Mouse (Mus musculus): ENCODE results near the gene Cox6b2. TPM values are rescaled to one million over a fixed set of nuclear protein-coding genes. Genes with fewer than 3 reads are reported as not detected.

The Cox6b2 gene
- polyA plus RNA-seq, 1 experiment from 2014 or later = 29.7 TPM

DNA sequence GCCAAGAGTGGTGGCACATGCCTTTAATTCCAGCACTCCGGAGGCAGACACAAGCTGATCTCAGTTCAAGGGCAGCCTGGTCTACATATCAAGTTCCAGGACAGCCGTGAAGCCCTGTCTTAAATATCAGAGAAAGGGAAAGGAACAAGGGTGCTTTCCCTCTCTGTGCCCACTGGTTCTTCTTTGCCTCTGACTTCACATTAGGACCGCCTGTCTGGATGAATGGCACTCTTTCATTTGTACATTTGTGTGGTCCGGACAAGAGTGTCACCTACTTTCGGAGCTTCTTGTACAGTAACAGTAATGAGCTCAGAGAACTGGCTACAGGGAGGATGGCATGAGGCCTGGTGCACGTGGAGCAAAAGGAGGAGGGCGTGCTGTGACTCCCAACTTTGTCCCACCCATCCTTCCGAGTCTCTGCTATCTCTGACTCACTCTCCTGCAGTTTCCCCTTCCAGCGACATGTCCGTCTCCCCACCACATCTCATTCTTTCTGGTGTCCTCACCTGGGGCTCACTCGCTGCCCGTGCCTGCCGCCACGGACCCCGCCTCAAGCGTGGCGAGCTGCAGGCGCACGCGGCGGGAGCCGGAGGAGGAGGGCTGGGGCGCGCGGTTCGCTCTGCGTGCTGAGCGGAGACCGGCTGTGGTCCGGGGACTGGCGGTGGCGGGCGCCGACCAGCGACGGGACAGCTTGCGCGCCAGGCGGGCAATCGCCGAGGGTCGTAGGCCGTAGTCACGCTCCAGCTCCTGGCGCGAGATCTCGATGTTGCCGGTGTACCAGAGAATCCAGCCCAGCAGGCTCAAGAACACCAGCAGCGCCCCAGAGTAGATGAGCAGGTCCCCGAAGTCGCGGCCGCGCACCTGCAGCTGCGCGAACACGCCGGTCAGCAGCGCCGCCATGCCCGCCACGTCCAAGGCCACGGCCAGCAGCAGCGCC lies 35.9 kb upstream of the Cox6b2 start:
- Histone ChIP-seq H3K36me3 (ENCODE audit: control insufficient read depth, insufficient read depth, low read length) (no peaks in the 10 kb centered on the region), H3K9me3 (ENCODE audit: control insufficient read depth, low read length) (no peaks in the 10 kb centered on the region), H3K4me2 (ENCODE audit: low read length) (peak overlapping the region; percentile 96), H3K4me3 (ENCODE audit: low read length) (peak overlapping the region; percentile 66), H3K9ac (ENCODE audit: low read depth, low read length) (peak overlapping the region; percentile 87), H3K27ac (ENCODE audit: low read depth, low read length) (peak overlapping the region; percentile 72), H3K27me3 (replicated peaks; ENCODE audit: control insufficient read depth, insufficient read depth, low read length) (peaks cover 2% of the 10 kb centered on the region; the same call in 1 of the 2 replicates), H3K4me1 (ENCODE audit: control insufficient read depth, insufficient read depth, low read depth, low read length) (peaks cover 13% of the 10 kb centered on the region)
- WGBS = 3% methylated on average over 52 of the region's 64 CpGs
- ATAC-seq = peak; percentile 43

DNA sequence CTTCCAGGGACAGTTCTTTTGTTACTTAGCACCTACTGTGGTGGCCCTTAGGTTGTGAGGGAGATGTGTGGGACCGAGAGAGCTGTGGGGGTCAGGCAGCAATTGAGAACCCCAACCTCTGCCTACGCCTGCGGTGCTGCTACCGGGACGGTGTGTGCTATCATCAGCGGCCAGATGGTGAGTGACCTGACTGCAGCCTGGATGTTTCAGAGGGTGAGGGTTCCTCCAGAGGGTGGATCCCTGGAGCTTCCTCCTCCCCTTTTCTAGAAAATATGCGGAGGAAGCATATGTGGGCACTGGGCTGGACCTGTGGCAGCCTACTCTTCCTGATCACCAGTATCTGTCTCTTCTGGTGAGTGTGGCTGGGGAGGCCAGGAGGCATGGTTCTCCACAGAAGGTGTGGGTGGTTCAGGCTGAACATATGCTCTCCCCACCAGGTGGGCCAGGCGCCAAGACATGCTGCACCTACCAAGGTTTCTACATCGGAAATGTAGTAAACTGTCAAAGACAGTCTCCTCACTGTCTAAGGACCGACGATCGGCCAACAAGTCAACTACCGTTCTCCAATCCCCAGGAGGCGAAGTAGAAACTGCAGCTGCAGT lies 30.9 kb upstream of the Cox6b2 start:
- Histone ChIP-seq H3K4me1 (ENCODE audit: control insufficient read depth, insufficient read depth, low read depth, low read length) (peaks cover 6% of the 10 kb centered on the region), H3K27ac (ENCODE audit: low read depth, low read length) (no peak overlapping the region), H3K27me3 (replicated peaks; ENCODE audit: control insufficient read depth, insufficient read depth, low read length) (peaks cover 8% of the 10 kb centered on the region), H3K36me3 (ENCODE audit: control insufficient read depth, insufficient read depth, low read length) (no peaks in the 10 kb centered on the region), H3K9ac (ENCODE audit: low read depth, low read length) (no peak overlapping the region), H3K4me2 (ENCODE audit: low read length) (no peak overlapping the region), H3K4me3 (ENCODE audit: low read length) (no peak overlapping the region), H3K9me3 (ENCODE audit: control insufficient read depth, low read length) (no peaks in the 10 kb centered on the region)
- 90% methylated on average over 14 of the region's 14 CpGs for WGBS
- ATAC-seq = no peak

DNA sequence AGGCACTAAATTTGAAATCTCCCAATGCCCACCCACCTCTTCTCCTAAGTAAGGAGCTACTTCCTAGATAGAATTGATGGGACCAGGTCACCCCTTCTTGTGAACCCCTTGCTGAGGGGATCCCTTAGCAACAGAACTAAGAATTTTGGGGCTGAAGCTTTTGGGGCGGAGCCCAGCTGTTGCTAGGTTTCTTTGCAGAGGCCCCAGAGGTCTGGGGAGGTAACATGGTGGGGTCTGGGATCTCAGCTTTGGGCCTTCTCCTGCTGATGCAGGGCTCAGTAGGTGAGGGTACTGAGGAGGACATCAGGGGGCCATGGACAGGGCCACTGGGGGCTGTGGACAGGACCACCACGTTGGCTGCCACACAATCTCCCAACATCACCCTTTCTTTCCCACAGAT lies 29.9 kb upstream of the Cox6b2 start, which contains the start of the genes Il11 and Tmem190:
TSS of gene Il11 (minus strand) at position 101 of the 400 bp plus-strand sequence.
TSS of gene Tmem190 (plus strand) at position 179 of the 400 bp plus-strand sequence.
- Histone ChIP-seq H3K4me1 (ENCODE audit: control insufficient read depth, insufficient read depth, low read depth, low read length) (no peaks in the 10 kb centered on the region), H3K4me2 (ENCODE audit: low read length) (no peak within 1 kb of the TSS), H3K27ac (ENCODE audit: low read depth, low read length) (no peak within 1 kb of the TSS), H3K9ac (ENCODE audit: low read depth, low read length) (no peak within 1 kb of the TSS), H3K36me3 (ENCODE audit: control insufficient read depth, insufficient read depth, low read length) (no peaks in the 10 kb centered on the region), H3K9me3 (ENCODE audit: control insufficient read depth, low read length) (no peaks in the 10 kb centered on the region), H3K27me3 (replicated peaks; ENCODE audit: control insufficient read depth, insufficient read depth, low read length) (peaks cover 19% of the 10 kb centered on the region), H3K4me3 (ENCODE audit: low read length) (no peak within 1 kb of the TSS)
- no peak for ATAC-seq
- WGBS = 75% methylated on average over 2 of the region's 2 CpGs

DNA sequence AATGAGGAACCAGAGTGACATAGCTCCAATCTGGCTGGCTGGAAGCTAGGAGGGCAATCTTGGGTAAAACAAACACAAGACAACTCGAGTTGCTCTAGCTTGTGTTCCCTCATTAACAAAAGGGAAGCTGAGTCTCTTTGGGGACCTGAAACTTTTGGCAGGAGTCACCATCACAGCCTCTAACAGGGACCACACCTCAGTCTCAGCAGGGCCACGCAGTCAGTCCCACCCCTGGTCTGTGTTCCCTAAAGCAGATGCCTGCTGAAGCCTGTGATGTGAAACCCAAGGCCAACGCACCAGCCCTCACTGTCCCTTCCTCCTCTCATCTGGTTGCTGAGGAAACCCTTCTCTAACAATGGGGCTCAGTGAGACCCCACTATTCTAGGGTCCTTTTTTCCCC lies 29.2 kb upstream of the Cox6b2 start:
- no peak overlapping the region for H3K4me2 ChIP-seq (ENCODE audit: low read length)
- ATAC-seq = no peak
- H3K27me3 ChIP-seq (replicated peaks; ENCODE audit: control insufficient read depth, insufficient read depth, low read length) = peaks cover 25% of the 10 kb centered on the region
- no peak overlapping the region for H3K27ac ChIP-seq (ENCODE audit: low read depth, low read length)
- H3K4me3 ChIP-seq (ENCODE audit: low read length) = no peak overlapping the region
- H3K9me3 ChIP-seq (ENCODE audit: control insufficient read depth, low read length) = no peaks in the 10 kb centered on the region
- H3K9ac ChIP-seq (ENCODE audit: low read depth, low read length) = no peak overlapping the region
- H3K4me1 ChIP-seq (ENCODE audit: control insufficient read depth, insufficient read depth, low read depth, low read length) = peaks cover 4% of the 10 kb centered on the region; the same call in 1 of the 2 replicates
- no peaks in the 10 kb centered on the region for H3K36me3 ChIP-seq (ENCODE audit: control insufficient read depth, insufficient read depth, low read length)
- 61% methylated on average over 3 of the region's 3 CpGs for WGBS

DNA sequence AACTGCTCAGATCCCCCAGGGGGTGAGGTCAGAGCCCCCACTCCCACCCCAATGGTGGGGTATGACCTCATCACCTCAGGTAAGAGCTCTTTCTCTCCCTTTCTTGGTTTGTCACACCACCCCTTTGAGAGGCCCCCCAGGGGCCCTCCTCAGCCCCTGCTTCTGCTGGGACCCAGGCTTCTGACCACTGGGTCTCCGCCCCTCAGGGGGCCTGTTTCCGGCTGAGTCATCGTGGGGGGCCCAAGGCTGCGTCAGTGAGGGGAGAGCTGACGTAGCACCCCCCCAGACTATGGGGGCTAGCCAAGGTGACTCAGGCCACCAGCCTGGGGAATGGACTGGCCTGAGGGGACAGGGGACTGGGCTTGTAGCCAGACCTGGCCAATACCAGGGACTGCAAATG lies 27.0 kb upstream of the Cox6b2 start:
- Histone ChIP-seq H3K27ac (ENCODE audit: low read depth, low read length) (no peak overlapping the region), H3K9me3 (ENCODE audit: control insufficient read depth, low read length) (no peaks in the 10 kb centered on the region), H3K4me1 (ENCODE audit: control insufficient read depth, insufficient read depth, low read depth, low read length) (peaks cover 8% of the 10 kb centered on the region; the same call in 1 of the 2 replicates), H3K4me3 (ENCODE audit: low read length) (no peak overlapping the region), H3K27me3 (replicated peaks; ENCODE audit: control insufficient read depth, insufficient read depth, low read length) (peaks cover 44% of the 10 kb centered on the region), H3K4me2 (ENCODE audit: low read length) (no peak overlapping the region), H3K9ac (ENCODE audit: low read depth, low read length) (no peak overlapping the region), H3K36me3 (ENCODE audit: control insufficient read depth, insufficient read depth, low read length) (no peaks in the 10 kb centered on the region)
- ATAC-seq = no peak
- 34% methylated on average over 5 of the region's 5 CpGs for WGBS

DNA sequence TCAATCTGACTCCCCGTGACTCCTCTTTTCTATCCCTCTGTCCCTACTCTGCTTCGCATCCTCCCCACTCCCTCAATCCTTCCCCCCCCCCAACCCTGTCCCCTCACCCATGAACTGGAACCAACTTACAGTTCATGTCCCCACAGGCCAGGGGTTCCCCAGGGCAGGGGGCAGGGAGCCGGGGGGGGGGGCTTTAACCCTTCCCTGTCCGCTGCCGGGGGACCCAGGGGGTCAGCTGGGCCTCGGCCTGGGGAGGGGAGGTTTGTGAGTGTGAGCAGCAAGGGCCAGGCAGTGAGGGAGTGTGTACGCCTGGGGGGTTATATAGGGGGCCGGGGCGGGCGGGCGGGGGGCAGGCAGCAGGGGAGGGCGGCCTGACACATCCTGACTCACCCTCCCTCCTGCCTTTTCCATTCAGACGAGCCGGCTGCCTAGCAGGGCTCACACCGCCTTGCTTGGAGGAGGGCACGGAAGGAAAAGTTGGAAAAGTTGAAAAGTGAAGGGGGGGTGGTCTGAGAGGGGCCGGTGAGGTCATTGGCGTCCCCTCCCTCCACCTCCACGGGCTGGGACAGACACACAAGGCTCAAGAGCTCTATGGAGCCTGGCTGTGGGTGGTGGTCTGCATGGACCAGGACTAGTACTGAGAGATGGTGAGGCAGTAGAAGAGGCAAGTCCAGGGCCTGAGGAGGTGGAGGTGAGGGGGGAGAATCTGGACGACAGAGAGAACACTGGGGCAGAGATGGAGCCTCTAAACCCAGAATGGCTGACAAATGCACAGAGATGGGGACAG lies 25.1 kb upstream of the Cox6b2 start:
- Histone ChIP-seq H3K4me2 (ENCODE audit: low read length) (no peak overlapping the region; the same call in 1 of the 2 replicates), H3K27ac (ENCODE audit: low read depth, low read length) (no peak overlapping the region), H3K27me3 (replicated peaks; ENCODE audit: control insufficient read depth, insufficient read depth, low read length) (peaks cover 45% of the 10 kb centered on the region), H3K9me3 (ENCODE audit: control insufficient read depth, low read length) (no peaks in the 10 kb centered on the region), H3K4me3 (ENCODE audit: low read length) (no peak overlapping the region), H3K4me1 (ENCODE audit: control insufficient read depth, insufficient read depth, low read depth, low read length) (peaks cover 8% of the 10 kb centered on the region; the same call in 1 of the 2 replicates), H3K9ac (ENCODE audit: low read depth, low read length) (no peak overlapping the region), H3K36me3 (ENCODE audit: control insufficient read depth, insufficient read depth, low read length) (no peaks in the 10 kb centered on the region)
- WGBS = 3% methylated on average over 15 of the region's 20 CpGs
- no peak for ATAC-seq

DNA sequence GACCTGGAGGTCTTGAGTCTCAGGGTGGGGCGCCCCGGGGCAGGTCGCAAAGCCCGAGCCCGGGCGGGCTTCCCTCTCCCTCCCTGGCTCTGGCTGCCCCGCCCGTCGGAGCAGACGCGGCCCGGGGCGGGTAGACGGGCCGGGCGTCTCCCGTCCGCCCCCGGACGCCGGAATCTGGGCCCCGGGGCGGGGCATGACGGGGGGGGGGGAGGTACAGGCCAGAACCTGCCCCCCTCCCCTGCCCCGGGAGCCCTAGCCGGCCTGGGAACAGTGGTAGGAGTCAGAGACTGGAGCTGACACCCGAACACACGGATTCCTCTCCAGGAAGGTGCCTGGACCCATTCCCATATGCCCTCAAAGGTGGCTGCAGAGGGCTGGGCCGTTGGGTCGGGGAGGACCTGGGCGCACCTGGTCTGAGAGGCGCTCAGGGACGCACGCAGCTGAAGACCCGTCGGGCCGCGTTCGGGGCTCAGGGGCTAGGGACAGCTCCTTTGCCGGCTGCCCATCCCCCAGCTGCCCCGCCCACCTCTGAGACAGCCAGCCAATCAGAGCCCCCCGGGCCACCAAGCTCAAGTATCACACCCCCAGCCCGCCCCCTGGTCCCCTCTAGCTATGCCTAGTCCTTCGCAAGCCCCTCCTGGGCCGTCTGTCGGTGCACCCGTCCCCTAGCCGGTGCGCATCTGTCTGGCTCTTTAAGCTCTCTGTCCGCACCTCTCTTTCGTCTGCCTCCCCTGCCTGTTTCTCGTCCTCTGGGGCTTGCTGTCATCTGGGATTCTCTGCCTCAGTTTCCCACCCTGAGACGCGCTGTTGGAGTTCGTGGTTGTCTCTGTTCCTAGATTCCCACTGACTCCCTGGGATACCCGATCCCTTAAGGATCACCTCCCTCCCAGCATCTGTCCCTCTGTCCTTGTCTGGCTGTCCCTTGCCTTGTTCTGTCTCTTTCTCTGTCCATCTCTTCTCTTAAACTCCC lies 24.3 kb upstream of the Cox6b2 start:
- Histone ChIP-seq H3K4me2 (ENCODE audit: low read length) (peak overlapping the region; percentile 52), H3K9ac (ENCODE audit: low read depth, low read length) (peak overlapping the region; percentile 58), H3K36me3 (ENCODE audit: control insufficient read depth, insufficient read depth, low read length) (no peaks in the 10 kb centered on the region), H3K9me3 (ENCODE audit: control insufficient read depth, low read length) (no peaks in the 10 kb centered on the region), H3K4me1 (ENCODE audit: control insufficient read depth, insufficient read depth, low read depth, low read length) (peaks cover 8% of the 10 kb centered on the region; the same call in 1 of the 2 replicates), H3K4me3 (ENCODE audit: low read length) (peak overlapping the region; percentile 38), H3K27ac (ENCODE audit: low read depth, low read length) (no peak overlapping the region), H3K27me3 (replicated peaks; ENCODE audit: control insufficient read depth, insufficient read depth, low read length) (peaks cover 45% of the 10 kb centered on the region)
- peak; percentile 66 for ATAC-seq
- WGBS = under 1% methylated on average over 43 of the region's 56 CpGs

DNA sequence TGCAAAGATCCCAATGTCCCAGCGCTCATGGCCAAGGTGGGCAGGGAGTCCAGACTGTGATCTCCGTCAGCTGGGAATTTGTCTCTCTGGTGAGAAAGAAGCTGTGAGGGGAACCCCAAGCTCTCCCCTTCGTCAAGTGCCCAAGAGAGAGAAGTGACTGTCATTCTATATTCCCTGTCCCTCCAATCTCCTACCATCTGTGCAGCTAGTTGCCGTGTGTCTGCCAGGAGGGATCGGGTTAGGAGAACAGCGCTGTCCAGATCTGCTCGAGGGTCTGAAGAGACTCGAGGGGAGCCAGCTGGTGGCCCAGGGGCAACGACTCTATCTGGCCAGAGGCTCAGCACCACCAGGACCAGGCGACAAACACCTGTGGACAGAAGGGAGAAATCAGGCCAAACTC lies 23.2 kb upstream of the Cox6b2 start:
- no peaks in the 10 kb centered on the region for H3K9me3 ChIP-seq (ENCODE audit: control insufficient read depth, low read length)
- H3K27ac ChIP-seq (ENCODE audit: low read depth, low read length) = no peak overlapping the region
- H3K9ac ChIP-seq (ENCODE audit: low read depth, low read length) = no peak overlapping the region
- 44% methylated on average over 10 of the region's 10 CpGs for WGBS
- peaks cover 45% of the 10 kb centered on the region for H3K27me3 ChIP-seq (replicated peaks; ENCODE audit: control insufficient read depth, insufficient read depth, low read length)
- ATAC-seq = no peak
- H3K36me3 ChIP-seq (ENCODE audit: control insufficient read depth, insufficient read depth, low read length) = no peaks in the 10 kb centered on the region
- H3K4me1 ChIP-seq (ENCODE audit: control insufficient read depth, insufficient read depth, low read depth, low read length) = peaks cover 8% of the 10 kb centered on the region; the same call in 1 of the 2 replicates
- H3K4me2 ChIP-seq (ENCODE audit: low read length) = no peak overlapping the region
- no peak overlapping the region for H3K4me3 ChIP-seq (ENCODE audit: low read length)
